Mouse (Mus musculus) small intestine, adult 2 months (tissue): ENCODE data around the gene Hmbs. TPM values are rescaled to one million over a fixed set of nuclear protein-coding genes. Genes with fewer than 3 reads are reported as not detected.
A peak's percentile ranks its signal among the peaks of the same experiment; 100 is the strongest.

Source experiments
- H3K27ac ChIP-seq: fragments of 200-500 bp; 2 replicates; pipeline ENCODE4 v1.5.1; 2012; ENCODE audit warnings: low read depth, low read length, control low read depth, inconsistent platforms; ENCODE audit not compliant: insufficient read depth
- H3K27me3 ChIP-seq: fragments of 200-500 bp; 2 replicates; pipeline ENCODE4 v1.6.1; 2012; ENCODE audit warnings: mild to moderate bottlenecking, moderate library complexity, low read length, inconsistent platforms; ENCODE audit not compliant: control insufficient read depth, insufficient read depth
- H3K36me3 ChIP-seq: fragments of 200-500 bp; 2 replicates; pipeline ENCODE4 v1.6.1; 2012; ENCODE audit warnings: mild to moderate bottlenecking, low read length, control low read depth, inconsistent platforms; ENCODE audit not compliant: control insufficient read depth, insufficient read depth
- H3K4me1 ChIP-seq: fragments of 200-500 bp; 2 replicates; pipeline ENCODE4 v1.6.1; 2012; ENCODE audit warnings: low read length, inconsistent platforms, mixed read lengths; ENCODE audit not compliant: control insufficient read depth, insufficient read depth, insufficient read length
- H3K4me3 ChIP-seq: fragments of 200-500 bp; 2 replicates; pipeline ENCODE4 v1.5.1; 2012; ENCODE audit warnings: low read depth, mild to moderate bottlenecking, control low read depth, inconsistent platforms, low read length, moderate library complexity
- CTCF ChIP-seq: fragments of 200-500 bp; IDR thresholded peaks from 2 replicates; pipeline ENCODE4 v1.5.1; 2012; ENCODE audit warnings: low read depth, mild to moderate bottlenecking, control low read depth, inconsistent platforms, low read length, moderate library complexity, mixed read lengths; ENCODE audit not compliant: insufficient replicate concordance, insufficient read length; ENCODE audit errors: extremely low read depth
- POLR2A ChIP-seq: fragments of 200-500 bp; IDR thresholded peaks from 2 replicates; pipeline ENCODE4 v1.6.1; 2012; ENCODE audit warnings: low read depth, mild to moderate bottlenecking, control low read depth, inconsistent platforms, low read length, moderate library complexity
- WGBS: fragments of 180-500 bp; shearing (Covaris S2); methylation state at CpG from one replicate; pipeline ENCODE4 v1.1.7; 2018; 5-methylcytosine and 5-hydroxymethylcytosine counted together
- polyA plus RNA-seq: library from polyadenylated mRNA; depleted of rRNA; stranded (reverse); fragments of >200 nt; gene quantifications from 2 replicates; pipeline ENCODE4 v1.2.3, GENCODE M21; 2012; rRNA removed

Hmbs gene
- 37.0 and 44.0 TPM in 2 replicates for polyA plus RNA-seq

DNA sequence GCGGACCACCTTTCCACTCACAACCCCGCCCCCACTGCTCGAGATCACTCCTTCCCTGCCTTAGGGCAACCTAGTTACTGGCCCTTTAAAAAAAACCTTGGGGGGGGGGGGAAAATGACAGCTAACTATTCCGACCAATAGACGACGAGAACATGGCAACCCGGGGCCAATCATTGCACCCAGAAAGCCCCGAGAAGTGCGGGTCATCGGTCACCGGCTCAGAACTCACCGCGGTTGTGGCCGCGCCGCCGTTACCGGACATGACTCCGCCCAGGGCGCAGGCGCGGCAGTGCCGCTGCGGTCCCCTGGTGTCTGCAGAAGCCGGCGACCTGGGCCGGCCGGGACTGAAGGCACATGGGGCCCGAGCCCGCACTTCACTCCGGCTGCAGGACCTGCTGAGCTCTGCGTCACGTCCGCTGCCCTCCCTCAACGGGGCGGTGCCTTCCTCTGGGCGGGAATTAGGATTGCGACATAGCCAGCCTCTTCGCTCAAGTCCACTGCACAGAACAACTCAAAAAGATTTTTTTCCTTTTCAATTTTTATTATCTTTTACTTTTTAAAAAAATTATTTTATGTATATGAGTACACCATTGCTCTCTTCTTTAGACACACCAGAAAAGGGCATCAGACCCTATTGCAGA, at the start of gene Hmbs:
TSS of gene Hmbs (minus strand) at position 448 of the 641 bp plus-strand sequence.
- H3K27me3 ChIP-seq = no peaks in the 10 kb centered on the region

DNA sequence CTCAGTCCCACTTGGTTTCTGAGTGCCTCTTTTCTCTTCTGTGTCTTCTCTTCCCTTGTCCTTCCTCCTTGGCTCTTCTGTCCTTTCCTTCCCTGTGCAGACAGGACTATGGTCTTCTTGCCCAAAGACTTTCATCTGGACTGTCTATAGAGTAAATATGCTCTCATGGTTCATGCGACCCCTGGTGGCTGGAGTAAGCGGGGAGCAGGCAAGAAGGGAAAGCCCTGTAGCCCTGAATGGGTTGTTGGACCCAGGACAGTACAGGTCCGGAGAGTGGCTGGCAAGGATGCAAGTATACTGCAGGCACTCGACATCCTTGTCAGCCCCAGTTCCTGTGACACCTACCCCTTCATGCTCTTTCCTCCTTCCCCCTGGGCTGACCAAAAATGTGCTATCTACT, 47.4 kb upstream of the Hmbs start:
- Histone ChIP-seq H3K27ac (no peak overlapping the region), H3K4me1 (peaks cover 4% of the 10 kb centered on the region; the same call in 1 of the 2 replicates), H3K36me3 (peaks cover 46% of the 10 kb centered on the region), H3K4me3 (no peak overlapping the region), H3K27me3 (no peaks in the 10 kb centered on the region)
- WGBS = 24% methylated on average over 4 of the region's 4 CpGs
- TF ChIP-seq POLR2A (no peak), CTCF (peak; percentile 74; the same call in 1 of the 2 replicates)

More for the DNA sequence above, at the start of gene Hmbs:
- Histone ChIP-seq H3K4me3 (peak within 1 kb of the TSS; percentile 70), H3K36me3 (peaks cover 15% of the 10 kb centered on the region), H3K27ac (peak within 1 kb of the TSS; percentile 92), H3K4me1 (peaks cover 8% of the 10 kb centered on the region; the same call in 1 of the 2 replicates)
- no peak for TF ChIP-seq CTCF
- peak; percentile 34 for TF ChIP-seq POLR2A
- under 1% methylated on average over 39 of the region's 39 CpGs for WGBS

- H3K36me3 ChIP-seq = peaks cover 65% of the 10 kb centered on the region
- TF ChIP-seq CTCF (peak; percentile 70; the same call in 1 of the 2 replicates), POLR2A (no peak)
- WGBS = 48% methylated on average over 8 of the region's 8 CpGs
- no peaks in the 10 kb centered on the region for H3K27me3 ChIP-seq
- H3K27ac ChIP-seq = no peak overlapping the region
- no peak overlapping the region for H3K4me3 ChIP-seq
- H3K4me1 ChIP-seq = no peaks in the 10 kb centered on the region
These were observed 45.2 kb upstream of the Hmbs start for GRCm38 (mm10) chr9:44389273-44389672.

DNA sequence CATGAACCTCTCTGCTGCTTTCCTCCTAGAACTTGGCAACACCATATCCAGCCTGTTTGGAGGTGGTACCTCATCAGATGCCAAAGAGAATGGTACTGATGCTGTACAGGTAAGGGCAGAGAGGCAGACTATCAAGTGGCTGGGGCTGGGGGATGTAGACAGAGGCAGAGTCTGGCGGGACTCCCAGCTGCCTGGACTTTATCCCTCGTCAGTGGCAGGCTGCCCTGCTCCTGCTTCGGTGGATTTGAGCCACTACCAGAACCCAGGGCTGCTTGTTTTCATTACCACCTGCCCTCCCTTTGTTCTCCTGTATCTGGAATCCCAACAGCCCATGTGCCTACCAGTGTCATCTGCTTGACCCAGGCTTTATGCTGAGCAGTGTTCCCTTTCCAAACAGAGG, 43.2 kb upstream of the Hmbs start:
- Histone ChIP-seq H3K4me3 (no peak overlapping the region), H3K27ac (no peak overlapping the region), H3K4me1 (no peaks in the 10 kb centered on the region), H3K27me3 (no peaks in the 10 kb centered on the region), H3K36me3 (peaks cover 82% of the 10 kb centered on the region)
- WGBS = 44% methylated on average over 3 of the region's 3 CpGs
- no peak for TF ChIP-seq CTCF
- TF ChIP-seq POLR2A = no peak

DNA sequence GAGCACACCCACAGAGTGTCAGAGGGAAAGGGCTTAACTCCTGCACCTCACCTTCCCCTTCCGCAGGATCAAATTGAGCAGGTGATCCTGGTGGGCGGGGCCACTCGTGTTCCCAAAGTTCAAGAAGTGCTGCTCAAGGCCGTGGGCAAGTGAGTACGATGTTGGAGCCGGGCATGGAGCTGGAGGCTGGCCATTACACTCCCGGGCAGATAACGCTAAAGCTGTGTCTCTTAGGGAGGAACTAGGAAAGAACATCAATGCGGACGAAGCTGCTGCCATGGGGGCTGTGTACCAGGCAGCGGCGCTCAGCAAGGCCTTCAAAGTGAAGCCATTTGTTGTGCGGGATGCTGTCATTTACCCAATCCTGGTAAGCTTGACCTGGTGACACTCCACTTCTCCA, 40.6 kb upstream of the Hmbs start:
- H3K4me1 ChIP-seq = peaks cover 3% of the 10 kb centered on the region; the same call in 1 of the 2 replicates
- H3K27ac ChIP-seq = no peak overlapping the region
- no peak for TF ChIP-seq POLR2A
- TF ChIP-seq CTCF = no peak
- no peaks in the 10 kb centered on the region for H3K27me3 ChIP-seq
- no peak overlapping the region for H3K4me3 ChIP-seq
- 72% methylated on average over 13 of the region's 13 CpGs for WGBS
- H3K36me3 ChIP-seq = peaks cover 75% of the 10 kb centered on the region

DNA sequence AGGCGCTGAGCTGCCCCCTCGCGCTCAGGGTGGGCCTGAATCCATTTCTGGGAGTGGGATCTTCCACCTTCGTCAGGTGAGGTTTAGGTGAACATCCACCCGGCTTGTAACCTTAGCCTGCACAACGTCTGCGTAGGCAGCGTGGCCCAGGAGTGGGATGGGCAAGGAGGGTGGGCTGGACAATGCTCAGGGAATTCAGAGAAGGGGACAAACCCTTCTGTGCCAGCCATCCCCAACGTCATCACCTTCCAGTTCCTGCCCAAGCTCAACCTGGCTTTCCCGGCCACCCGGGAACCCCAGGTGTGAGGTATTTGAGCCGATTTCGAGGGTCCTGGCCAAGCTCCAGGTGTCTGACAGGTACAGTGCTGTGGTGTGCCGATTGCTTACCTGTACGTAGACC, 35.8 kb upstream of the Hmbs start:
- Histone ChIP-seq H3K27ac (peak overlapping the region; percentile 24), H3K4me1 (peaks cover 3% of the 10 kb centered on the region; the same call in 1 of the 2 replicates), H3K36me3 (peaks cover 36% of the 10 kb centered on the region), H3K27me3 (no peaks in the 10 kb centered on the region), H3K4me3 (peak overlapping the region; percentile 83)
- 2% methylated on average over 15 of the region's 15 CpGs for WGBS
- TF ChIP-seq POLR2A (no peak), CTCF (no peak)

DNA sequence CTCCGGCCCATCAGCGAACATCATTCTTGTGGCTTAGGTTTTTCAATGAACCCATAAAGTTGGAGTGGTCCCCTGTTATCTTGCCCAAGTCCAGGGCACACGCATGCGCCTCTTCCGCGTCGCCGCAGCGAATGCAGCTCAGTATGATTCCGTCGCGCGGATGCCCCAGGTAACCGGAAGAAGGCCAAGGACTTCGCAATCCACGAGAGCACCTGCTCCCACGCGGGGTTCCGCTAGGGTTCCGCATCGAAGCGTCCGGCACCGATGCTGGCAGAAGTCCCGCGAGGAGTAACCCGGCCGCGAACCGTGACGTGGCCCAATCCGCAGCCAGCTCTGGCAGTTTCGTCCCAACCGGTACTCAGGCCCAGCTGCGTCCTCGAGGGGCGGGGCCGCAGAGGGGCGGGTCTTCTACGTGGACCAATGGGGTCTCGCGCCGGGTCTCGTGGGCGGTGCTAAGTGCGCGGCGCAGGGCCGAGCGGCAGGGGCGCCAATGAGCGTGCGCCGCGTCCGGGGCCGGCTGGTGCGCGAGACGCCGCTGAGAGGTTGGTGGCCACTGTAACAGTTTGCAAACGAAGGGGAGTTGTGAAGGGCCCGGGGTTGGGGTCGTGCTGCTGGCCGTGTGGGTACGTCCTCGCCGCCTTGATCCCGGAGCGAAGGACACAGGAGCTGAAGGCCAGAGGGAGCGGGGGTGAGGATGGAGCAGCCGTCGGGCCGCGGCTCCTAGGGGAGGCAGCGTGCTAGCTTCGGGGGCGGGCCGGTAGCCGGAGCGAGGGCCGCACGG, 35.2 kb upstream of the Hmbs start, which contains the start of gene Hyou1:
TSS of gene Hyou1 (plus strand) at position 437 of the 781 bp plus-strand sequence.
- Histone ChIP-seq H3K27ac (peak within 1 kb of the TSS; percentile 83), H3K36me3 (peaks cover 30% of the 10 kb centered on the region), H3K4me3 (peak within 1 kb of the TSS; percentile 83), H3K27me3 (no peaks in the 10 kb centered on the region), H3K4me1 (peaks cover 3% of the 10 kb centered on the region; the same call in 1 of the 2 replicates)
- under 1% methylated on average over 83 of the region's 83 CpGs for WGBS
- no peak for TF ChIP-seq CTCF
- peak; percentile 88 for TF ChIP-seq POLR2A
